Mouse (Mus musculus) embryonic fibroblast, embryonic 13.5 days (primary cell): ENCODE measurements around the gene Krtap4-8.

Experiments
- CTCF ChIP-seq: IDR thresholded peaks from 2 replicates; pipeline ENCODE4 v1.5.1; 2011; ENCODE audit warnings: mild to moderate bottlenecking, control low read depth, low read length, moderate library complexity, borderline replicate concordance; ENCODE audit not compliant: insufficient read depth
- POLR2A ChIP-seq: IDR thresholded peaks from 2 replicates; pipeline ENCODE4 v1.6.1; 2011; ENCODE audit warnings: low read depth, mild to moderate bottlenecking, control low read depth, low read length, moderate library complexity

DNA sequence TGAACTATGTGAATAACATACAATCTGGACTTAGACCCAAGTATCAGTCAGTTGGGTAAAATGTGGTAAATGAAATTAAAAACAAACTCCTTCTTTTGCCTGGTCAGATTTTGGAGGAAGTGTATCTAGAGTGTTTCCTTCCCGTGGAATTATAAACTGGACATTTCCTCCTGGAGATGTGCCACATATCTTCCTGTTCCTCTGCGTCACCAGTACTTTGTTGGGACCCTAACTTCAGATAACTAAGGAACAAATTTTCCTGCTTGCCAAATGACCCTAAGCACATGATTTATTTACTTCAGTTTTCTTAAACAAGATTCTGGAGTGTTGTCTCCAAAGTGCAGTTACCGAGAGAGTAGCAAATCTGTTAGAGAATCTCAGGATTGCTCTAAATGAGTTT, 36.5 kb downstream of the Krtap4-8 start:
- no peak for TF ChIP-seq CTCF
- no peak for TF ChIP-seq POLR2A
